Mouse (Mus musculus) adrenal gland, adult (tissue): ENCODE results near the gene Klhdc7a.
"Not testable (repeated sequence)": the region's sequence is repeated elsewhere in the genome, so short reads cannot be mapped to it uniquely, and the experiment has no call there.

Experiments used
- DNase-seq, 2 experiments: peaks; one replicate each; pipeline ENCODE4 v3.0.0; 2022 to 2023; ENCODE audit warnings: low spot score in 1 of 2; ENCODE audit not compliant: inconsistent age in 2 of 2

The Klhdc7a gene

GRCm38 (mm10) chr4:139967922-139968321, at the start of gene Klhdc7a:
TSS of gene Klhdc7a (minus strand) at chr4:139968026.
- peak; percentile 92 to 95 for DNase-seq

DNA sequence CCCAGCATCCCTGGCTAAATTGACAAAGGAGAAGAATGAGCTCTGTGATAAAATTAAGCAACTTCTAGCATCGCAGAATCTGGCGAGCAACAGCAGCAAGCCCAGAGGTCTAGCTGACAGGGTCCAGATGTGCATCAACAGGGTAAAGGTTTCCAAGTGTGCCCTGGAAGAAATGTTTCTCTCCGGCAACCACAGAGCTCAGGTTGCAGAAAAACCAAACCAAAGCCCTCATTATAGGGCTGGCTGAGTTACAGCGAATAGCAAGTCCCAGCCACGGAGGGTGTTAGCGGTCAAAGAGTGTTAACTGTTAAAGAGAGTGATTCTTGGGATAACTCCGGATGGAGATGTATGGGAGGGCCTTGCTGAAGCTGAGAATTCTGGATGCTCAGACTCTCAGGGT, 48.1 kb upstream of the Klhdc7a start:
- no peak for DNase-seq

DNA sequence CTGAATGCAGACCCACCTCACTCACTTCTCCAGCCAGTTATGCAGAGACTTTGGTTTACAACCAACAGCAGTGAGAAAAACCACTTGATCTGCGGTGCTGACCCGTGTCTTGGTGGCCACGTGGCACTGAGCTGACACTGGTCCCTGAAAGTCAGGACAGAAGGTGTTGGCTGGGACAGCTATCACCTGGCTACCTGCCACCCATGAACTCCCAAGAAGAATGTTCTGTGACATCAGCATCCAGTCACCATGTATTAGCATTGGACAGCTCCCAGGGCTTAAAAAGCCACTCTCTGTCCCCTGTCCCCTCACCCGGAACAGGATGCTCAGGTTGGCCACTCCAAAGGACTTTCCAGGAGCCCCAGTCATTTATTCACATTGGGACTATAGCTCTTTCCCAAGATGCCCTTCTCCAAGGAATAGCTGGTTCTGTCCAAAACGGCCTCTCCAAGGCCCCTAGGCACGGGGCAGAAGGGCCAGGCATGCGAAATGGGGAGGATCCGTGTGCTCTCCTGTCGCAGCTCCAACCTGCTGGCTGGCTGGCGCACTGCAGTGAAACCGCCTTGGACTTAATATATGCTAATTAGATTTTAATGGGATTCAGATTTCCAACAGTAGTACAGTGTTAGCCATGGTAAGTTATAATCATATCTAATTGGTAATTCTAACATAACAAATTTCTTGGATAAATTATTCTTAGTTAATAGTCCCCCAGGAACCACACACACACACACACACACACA, 43.1 kb upstream of the Klhdc7a start:
- no peak for DNase-seq

- no peak for DNase-seq
Observed at GRCm38 (mm10) chr4:140004932-140005331, 37.1 kb upstream of the Klhdc7a start.

DNA sequence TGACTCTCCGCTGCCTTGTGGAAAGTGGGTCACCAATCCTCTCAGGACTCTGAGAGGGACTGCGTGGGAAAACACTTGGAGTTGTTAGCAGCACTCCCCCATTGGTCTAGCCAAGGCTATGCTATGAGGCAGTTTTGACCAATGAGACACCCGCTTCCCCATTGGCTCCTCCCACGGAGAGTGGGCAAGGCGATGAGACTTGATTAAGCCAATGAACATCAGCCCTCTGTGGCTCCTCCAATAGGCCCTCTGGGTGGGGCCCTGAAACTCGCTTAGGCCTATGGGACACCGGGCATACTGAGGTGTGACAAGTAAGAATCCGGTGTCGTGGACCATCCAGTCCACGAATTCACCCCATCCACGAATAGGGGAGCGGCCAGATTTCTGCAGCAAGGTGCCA, 36.3 kb upstream of the Klhdc7a start:
- DNase-seq, result no peak

GRCm38 (mm10) chr4:140002069-140002468, 34.2 kb upstream of the Klhdc7a start:
- DNase-seq, result no peak

DNA sequence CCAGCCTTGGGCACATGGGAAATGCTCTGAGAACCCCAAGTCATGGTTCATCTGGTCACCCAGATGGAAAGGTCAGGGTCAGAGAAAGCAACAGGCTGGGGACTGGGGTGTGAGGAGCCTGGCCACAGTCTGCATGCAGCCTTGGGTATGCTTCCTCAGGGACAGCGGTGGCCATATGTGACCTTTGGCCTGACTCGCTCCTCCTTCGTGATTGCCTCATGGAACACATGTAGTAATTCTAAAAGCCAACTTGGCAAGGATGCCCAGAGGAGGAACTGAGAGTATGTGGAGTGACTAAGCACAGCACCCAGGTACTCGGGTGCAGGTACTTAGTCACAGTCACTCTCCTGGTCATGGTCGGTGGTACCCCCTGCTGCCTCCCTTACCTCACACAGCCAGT, 33.1 kb upstream of the Klhdc7a start:
- peak; percentile 18 to 79 for DNase-seq

DNA sequence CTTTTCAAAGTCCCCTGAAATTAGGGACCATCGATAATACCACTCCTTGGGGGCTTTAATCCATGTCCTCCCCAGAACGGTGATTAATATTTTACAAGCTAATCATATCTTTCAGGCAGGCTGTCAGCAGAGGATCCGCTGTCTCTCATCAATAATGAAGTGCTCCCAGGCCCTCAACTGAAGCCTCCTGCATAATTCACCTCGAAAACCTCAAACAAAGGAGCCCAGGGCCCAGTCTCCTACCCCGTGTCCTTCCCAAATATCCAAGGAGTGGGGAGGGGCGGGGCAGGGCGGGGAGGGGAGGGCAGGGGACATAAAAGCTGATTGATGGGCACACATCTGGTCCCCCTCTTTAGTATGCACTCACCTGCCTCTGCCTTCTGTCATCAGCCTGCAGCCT, 31.2 kb upstream of the Klhdc7a start:
- DNase-seq, result no peak

GRCm38 (mm10) chr4:139995659-139996058, 27.8 kb upstream of the Klhdc7a start:
- DNase-seq, result no peak

GRCm38 (mm10) chr4:139993111-139993755, 25.4 kb upstream of the Klhdc7a start:
- DNase-seq, result no peak

DNA sequence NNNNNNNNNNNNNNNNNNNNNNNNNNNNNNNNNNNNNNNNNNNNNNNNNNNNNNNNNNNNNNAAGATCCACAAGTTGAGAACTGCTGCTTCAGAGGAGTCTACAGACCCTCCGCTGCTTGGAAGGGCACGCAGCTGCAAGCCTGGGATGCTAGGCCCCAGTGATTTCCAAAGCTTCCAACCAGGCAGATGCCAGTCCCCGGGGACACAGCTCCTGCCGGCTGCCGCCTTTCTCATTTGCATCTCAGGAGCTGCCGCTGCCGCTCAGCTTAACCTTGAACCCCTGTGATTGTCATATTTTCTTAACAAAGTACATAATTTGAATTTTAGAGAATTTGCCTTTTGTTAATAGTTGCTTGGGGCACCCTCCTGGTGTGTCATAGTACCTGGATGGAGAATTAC, 19.1 kb upstream of the Klhdc7a start:
- no peak for DNase-seq

DNA sequence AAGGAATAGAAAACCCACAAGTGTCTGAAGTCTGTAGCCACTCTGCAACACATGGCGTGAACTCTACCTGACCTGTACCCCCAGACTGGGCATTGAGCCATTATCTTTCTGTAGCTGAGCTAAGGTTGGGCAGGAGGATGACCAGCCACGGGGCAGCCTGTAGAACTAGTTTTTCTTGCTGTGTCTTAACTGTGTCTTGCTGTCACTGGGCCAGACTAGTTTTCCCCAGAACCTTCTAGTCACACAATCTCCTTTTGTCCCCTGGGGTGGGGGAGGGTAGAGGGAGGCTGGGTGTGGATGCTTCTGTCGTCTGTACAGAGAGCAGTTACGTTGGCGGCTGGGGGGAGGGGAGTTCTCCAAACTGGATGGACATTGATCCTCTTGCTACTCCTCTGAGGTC, 10.9 kb upstream of the Klhdc7a start:
- no peak for DNase-seq

DNA sequence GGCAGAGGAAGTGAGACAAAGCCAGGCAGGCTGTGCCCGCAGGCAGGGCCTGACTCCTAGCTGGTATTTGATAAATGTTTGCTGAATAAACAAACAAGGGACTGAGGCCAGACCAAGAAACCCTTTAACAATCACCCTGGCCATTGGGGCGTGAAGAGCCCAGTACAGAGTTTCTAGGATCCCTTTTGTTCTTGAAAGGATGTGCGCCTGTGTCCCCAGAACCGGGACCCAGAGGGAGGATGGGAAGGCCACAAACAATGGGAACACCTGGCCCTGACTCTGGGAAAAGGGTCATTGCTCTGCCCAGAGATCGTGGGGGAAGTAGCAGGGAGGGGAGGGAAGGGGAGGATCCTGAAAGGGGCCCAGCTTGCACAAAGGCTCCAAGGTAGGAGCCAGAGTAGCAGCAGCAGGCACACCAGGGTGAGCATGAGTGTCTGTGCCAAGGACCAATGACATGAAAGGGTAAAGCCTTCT, 9.5 kb upstream of the Klhdc7a start:
- DNase-seq, result no peak

DNA sequence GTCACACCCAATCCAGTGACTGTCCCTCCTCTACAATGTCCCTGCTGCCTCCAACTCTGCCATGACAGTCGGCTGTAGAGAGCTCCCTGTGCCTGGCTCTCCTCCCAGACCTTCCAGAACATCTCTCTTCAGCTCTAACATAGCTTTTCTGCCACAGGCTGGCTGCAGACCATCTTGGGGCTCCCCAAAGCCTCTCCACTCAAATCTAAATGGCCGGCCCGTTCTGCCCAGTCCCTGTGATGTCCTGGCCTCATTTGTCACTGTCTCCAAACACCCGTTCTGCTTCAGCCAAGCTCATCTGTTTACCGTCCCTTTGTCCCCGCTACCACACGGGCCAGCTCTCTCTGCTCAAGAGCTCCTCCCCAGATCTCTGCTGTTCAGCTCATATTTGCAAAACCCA, 6.7 kb upstream of the Klhdc7a start:
- no peak for DNase-seq

- DNase-seq, result peak; percentile 62 to 82
Observed at GRCm38 (mm10) chr4:139967475-139967891, 343 bp downstream of the Klhdc7a start.

DNA sequence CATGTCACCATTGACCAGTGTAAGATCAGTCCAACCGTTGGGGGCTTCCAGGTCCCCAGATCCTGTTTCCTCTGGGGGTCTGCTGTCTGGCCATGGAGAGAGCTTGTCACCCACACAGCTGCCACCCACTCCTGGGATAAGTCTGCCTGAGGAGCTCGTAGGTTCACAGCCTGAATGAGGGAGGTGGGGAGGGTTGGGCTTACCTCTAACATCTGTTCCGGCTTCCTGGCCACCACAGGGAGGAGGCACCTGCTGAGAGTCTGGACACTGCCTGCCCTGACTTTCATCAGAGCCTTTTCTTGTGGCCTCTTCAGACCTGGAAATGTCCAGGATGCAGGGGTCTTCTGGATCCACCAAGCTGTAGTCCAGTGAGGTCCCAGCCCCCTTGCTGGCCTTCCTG, 845 bp downstream of the Klhdc7a start:
- DNase-seq, result no peak

DNA sequence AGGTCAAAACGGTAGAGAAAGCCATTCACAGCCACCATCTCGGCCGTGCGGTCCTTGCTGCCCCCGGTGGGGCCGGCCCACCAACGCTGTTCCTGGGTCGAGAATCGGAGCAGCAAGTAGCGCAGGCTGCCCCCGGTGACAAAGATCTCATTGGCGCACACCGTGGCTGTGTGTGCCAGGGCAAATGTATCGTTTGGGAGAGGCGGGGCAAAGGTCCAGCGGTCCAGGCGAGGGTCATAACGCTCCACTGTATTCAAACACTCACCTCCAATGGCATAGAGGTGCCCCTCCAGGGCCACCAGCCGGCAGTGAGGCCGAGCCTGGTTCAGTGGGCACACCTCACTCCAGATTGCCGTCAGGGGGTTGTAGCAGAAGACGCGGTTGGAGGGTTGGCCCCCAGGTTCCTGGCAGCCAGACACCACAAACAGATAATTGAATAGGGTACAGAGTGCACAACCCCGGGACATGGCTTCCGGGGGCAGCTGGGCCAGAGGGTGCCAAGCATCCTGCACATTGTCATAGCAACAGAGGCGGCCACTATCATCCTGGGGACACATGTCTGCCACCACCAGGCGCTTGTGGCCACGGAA, 2.1 kb downstream of the Klhdc7a start:
- no peak for DNase-seq

DNA sequence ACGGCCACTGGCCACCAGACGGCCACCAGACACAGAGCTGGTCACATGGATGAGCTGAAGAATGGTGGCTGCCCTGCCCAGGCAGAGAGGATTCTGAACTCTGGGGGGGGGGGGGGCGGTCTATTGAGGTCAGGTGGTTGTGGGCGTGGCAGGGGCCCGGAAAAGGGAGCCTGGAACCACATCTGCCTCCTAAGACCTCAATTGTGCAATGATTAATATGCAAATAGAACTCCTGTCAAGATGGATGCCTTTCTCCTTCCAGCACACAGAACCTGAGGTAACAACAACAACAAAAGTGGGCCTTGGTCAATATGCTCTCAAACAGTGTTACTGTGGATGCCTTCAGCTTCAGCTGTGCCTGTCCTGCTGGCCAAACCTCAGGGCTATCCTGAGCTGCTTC, 3.4 kb downstream of the Klhdc7a start:
- DNase-seq, result no peak

GRCm38 (mm10) chr4:139963911-139964310, 3.9 kb downstream of the Klhdc7a start:
- DNase-seq, result peak; percentile 50 to 63

DNA sequence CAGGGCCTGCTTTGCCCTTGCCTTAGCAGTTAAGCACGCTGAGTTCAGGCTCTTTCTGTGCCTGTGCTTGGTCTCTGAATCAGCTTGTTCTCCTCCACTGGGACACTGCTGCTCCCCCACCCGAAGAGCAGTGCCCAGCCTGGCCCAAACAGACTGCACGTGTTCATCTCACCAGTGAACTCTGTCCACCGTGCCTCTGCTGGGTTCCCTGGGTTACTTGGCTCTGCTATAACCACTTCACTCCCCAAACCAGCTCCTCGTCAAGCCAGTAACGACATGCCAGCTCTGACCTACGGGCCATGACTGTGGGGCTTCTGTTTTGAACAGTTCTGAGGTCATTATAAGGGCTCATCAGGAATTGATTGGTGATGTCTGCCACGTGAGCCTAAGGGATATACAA, 4.8 kb downstream of the Klhdc7a start:
- DNase-seq, result peak; percentile 41 to 48

DNA sequence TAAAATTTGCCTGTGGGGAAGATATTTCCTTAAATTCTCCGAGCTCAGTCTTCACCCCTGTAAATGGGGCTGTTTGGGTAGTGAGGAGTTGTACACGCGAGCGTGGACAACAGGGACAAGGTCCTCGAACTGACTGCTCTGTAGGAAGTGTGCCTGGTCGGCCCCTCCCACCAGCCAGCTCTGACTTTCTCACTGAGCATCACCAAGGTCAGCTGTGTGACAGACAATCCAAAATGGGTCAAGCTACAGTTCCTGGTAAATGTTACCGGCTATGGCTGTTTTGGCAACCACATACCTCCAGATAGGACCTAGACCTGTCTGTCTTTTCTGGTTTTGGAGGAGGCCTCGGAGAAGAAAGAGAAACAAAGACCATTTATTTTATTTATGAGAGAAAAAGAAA, 6.0 kb downstream of the Klhdc7a start:
- DNase-seq, result peak; percentile 62 to 75

- not testable (repeated sequence) for DNase-seq
Observed at GRCm38 (mm10) chr4:139961329-139961728, 6.5 kb downstream of the Klhdc7a start.
